Mouse (Mus musculus): ENCODE measurements at regions not wholly inside any gene's neighbourhood (a gene's known extent, or its start where the extent isn't known, plus 50 kb on each side); places are given as distances from the start of the nearest gene placed in this dataset.

DNA sequence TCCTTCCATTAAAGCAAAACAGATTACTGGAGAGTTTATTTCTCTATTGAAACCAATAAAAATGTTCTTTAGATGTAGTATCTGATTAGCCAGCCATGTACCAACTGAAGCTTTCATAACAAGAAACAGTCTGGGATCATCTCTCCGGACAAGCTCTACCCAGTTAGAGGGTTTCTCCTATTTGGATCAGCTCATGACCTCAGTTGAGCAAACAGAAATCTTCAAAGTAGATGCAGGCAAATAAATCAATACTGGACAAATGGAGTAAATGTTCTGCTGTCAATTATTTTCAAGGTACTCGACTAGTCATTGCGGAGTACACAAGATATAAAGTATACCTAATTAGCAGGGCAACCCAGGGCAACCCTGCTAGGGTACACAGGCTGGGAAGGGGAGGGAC is 67.4 kb downstream of the Avpr1a start:
- DNase-seq (ENCODE audit: low read depth, low spot score) = no peak

DNA sequence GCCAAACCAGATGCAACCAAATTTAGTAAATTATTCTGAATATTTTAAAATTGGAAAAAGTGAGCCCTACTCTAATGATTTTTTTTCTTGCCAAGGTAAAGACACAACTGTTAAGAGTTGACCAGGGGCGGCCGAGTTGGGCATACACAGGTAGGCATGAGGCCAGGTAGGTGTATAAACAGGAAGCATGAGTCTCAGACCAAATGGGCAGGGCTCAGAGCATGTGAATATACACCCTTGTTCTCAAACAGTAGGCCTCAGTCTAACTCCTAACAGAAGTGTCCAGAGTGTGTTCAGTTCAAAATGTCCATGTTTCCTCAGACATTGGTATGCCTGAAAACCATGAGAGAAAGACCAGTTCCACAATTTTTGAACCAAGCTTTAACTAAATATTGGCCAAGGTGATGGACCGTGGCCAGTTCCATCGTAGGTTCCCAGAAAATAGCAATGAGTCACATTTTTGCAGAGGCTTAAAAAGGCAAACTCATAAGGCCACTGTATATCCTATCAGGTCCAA is 71.0 kb downstream of the Avpr1a start:
- no peak for DNase-seq (ENCODE audit: low read depth, low spot score)

DNA sequence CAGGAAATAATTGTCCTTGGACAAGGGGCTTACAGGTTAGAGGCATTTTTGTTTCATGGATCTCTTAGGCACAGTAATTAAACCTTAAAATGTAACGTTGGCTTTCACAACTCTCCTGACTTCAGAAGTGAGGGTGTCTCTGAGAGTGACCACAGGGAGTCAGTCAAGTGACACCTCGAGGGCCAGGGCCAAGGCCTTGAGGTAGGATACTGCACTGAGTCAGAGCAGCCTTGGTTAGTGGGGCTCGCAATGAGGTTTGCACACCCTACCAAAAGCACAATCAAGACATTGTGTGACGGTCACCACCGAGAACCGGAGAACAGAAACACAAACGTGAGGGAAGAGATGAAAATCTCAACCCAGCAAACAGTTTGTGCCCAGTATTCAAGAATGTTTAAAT is 71.7 kb downstream of the Avpr1a start:
- DNase-seq (ENCODE audit: low read depth, low spot score) = no peak

DNA sequence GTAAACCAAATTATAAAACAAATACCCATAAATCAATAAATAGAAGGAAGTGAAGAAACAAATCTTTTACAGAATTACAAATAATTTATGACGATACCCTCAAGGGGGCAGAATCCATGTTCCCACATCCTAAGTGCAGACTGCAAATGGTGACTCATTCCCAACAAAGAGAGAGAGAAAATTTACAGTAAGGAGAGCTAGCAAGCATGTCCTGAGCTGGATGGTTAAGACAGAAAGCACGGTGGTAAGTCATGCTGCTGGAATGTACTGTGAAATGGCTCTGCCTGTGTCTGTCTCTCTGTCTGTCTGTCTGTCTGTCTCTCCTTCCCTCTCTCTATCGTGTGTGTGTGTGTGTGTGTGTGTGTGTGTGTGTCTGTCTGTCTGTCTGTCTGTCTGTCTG is 74.3 kb downstream of the Avpr1a start:
- no peak for DNase-seq (ENCODE audit: low read depth, low spot score)

DNA sequence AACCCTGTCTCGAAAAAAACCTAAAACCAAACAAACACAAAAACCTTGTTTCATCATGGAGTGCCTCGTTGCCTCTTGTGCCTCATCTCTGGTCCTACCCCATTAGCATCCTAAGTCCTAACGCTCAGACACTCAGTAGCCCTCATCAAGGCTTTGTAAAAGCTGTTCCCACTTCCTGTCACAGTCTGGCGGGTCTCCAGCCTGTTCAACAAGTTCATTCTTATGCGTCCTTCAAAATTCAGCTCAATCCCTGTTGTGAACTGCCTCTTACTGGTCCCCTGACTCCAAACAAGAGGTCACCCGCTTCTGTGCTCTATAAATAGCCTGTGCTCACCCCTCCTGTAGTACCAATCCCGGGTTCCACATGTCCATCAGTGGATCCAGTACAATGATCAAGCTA is 77.1 kb downstream of the Avpr1a start:
- no peak for DNase-seq (ENCODE audit: low read depth, low spot score)

DNA sequence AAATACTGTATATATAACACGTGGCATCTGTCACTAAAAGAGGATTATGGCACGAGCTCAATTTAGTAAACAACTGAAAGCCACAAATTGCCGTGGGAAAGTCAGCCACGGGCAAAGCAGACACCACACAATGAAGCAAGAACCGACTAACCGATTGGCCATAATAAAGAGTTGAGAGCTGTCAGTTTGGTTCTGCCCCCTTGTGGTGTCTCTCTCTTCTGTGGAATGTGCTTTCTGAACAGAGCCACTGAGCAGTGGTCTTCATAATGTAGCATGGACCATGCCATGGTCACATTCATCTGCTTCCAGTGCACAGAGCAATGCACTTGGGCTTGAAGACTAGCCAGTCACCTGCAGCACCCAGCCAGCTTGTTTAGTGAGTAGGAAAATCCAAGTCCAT is 77.5 kb downstream of the Avpr1a start:
- peak; percentile 13 for DNase-seq (ENCODE audit: low read depth, low spot score)

DNA sequence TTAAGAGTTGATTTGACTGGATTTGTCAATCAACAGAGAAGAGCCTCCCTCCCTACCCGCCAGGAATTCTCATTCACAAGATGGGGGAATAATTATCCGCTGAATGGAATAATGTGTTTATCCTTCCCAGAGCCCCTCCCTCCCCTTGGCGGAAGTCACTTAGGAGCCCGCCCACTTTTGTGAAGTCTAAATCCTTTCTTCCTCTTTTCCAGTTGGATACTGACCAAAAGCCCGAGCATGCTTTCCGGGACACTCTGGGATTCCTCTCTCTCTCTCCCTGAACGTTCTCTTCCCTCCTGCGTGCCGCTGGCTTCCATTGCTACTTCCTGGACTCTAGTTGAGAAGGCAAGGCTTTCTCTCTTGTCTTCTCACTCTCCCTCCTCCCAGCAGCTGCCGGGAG is 79.9 kb downstream of the Avpr1a start:
- no peak for DNase-seq (ENCODE audit: low read depth, low spot score)

DNA sequence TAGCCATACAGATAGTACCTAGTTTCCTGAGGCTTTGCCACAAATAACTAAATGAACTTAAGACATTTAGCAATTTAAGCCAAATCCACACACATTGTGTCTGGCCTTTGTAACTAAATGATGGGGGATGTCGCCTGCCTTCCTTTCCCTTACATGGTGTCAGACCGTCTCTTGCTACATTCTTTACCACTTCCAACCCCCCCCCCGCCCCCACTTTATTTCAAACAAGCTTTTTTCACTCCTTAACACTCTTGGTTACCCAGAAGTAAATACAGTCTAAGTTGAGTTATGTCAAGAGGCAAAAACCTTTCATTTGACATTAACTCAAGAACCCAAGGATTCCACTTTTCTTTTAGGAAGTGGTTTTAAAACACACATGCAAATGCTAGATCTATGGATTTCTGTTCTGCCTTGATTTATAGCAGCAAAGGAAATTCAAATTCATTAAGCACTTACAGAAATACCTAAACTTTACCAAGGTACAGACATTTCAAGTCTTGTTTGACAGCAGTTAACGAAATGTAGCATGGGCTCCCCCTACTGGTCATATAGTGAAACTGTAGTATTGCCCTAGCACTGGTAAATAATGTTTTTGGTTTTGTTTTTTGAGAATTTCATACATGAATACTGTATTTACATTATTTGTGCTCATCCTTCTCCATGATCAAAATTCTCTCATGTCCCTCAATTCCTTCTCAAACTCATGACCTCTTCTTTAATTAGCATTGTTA is 80.8 kb downstream of the Avpr1a start:
- peak; percentile 81 for DNase-seq (ENCODE audit: low read depth, low spot score)

DNA sequence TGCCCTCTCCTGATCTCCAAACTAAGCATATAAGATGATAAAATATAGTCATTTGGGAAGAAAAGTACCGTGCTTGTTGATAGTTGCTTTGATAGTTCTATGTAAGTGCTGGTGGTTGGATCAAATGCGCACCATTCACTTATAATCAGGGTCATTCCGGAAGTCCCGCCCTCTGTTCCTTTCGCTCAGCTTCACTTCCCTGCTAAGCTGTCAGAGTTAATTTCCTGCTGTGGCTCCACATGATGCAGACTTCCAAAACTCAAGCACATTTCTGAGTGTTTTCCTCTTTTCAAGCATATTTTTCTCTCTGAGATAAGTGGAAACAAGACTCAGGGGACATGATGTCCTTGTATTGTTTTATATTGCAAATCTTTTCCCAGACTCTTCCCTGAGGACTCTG is 86.4 kb downstream of the Avpr1a start:
- DNase-seq (ENCODE audit: low read depth, low spot score) = no peak

DNA sequence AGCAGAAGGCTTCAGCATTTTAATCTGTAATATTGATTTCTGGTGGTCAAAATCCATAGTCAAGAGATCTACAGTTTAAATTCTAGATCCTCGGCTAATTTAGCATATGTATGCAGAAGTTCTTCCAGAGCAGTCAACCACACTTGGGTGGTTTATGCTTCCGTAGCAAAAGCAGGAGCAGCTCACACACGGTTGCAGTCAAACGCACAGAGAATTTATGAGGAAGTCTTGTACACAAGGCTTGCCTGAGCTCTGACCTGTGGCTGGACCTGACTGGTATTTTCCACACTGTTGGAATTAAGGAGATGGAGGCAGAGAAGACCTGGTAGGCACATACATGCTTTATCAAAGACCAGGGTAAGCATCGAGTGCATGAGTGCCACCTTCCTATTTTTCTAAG is 86.8 kb downstream of the Avpr1a start:
- no peak for DNase-seq (ENCODE audit: low read depth, low spot score)

DNA sequence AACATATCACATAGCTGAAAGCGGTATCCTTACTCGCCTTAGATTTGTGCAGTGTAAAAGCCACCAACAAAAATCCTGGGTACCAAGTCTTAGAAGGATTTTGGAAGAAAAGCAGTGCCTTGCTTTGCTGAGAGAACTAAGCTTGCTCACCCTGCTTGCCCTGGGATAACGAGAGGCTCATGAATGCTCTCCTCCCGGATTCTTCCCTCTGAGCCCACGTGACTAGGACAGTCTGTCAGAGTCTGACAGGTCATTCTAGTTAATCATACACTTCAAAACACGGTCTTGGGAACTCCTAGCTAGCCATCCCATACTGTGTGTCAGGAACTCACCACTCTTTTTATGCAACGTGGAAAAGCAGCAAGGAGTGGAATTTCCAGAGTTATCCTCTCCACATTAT is 91.4 kb downstream of the Avpr1a start:
- no peak for DNase-seq (ENCODE audit: low read depth, low spot score)

DNA sequence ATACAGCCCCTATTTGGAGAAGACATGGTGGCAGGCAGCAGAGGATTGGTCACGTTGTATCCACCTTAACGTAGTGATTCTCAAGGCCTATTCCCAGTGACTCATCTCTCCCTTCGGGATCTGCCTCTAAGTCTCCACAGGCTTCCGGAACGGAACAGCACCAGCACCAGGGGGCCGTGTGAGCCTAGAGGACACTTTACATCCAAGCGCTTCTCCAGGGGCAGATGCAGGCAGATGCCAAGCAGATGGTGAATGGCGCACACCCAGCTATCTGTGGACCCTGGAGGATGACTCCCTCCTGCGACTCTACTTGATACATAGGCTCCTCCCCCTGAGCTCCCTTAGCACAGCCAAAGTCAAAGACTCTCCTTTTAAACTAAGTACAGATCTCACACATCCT is 94.3 kb downstream of the Avpr1a start:
- no peak for DNase-seq (ENCODE audit: low read depth, low spot score)

DNA sequence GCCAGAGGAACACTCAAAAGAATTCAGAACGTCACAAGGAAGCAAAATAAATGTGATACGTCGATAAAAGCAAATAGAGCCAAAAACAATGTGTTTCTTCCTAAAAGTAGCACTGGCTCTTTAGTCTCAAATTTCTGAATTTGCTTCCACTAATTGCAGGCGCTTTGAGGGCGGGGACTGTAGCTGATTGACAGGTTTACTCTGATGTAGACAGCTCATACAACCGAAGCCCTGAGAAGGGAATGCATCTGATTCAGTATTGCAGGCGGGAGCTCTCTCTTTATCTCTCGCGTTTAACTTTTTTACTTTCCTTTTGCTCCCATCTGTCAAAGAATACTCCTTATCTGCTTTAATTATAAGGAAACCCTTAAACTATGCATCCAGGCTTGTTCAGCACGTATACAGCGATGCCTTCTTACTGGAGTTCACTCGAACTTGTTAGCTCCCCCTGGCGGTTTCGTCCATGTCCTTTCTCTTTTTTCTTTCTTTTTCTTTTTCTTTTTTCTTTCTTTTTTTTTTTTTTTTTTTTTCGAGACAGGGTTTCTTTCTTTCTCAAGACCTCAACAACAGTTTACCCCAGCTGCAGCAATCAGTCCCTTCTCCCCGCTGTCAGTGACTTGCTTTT is 95.9 kb downstream of the Avpr1a start:
- DNase-seq (ENCODE audit: low read depth, low spot score) = peak; percentile 81

DNA sequence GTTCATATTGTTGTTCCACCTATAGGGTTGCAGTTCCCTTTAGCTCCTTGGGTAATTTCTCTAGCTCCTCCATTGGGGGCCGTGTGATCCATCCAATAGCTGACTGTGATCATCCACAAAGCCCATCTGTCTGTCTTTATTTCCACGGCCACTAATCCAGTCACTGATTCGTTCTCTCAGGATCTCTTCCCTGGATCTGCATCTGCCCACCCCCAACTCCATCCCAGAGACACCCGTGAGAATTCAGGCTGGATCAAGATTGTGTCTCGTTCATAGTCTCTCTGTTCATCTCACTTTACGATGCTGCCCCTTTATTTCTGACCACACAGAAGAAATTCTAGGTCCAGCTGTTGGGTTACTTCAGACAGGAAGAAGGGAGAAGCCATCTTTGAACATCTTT is 96.7 kb downstream of the Avpr1a start:
- DNase-seq (ENCODE audit: low read depth, low spot score) = no peak

DNA sequence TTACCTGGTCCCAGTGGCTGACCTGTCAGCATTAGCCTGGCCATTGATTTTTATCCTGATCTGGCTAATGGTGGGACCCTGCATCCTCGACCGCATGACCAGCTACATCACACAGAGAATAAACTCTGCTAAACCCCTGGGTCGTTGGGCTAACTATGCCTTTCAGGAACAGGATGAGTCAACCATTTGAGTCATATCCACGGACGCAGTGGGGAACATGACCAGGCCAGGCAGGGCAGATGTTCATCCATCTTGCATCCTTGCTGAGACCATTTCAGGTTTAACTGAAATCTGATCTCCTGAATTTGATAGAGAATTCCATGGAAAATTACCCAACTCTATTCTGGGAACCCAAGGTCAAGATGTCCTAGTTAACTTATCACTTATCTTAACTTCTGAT is 103.3 kb downstream of the Avpr1a start:
- no peak for DNase-seq (ENCODE audit: low read depth, low spot score)

DNA sequence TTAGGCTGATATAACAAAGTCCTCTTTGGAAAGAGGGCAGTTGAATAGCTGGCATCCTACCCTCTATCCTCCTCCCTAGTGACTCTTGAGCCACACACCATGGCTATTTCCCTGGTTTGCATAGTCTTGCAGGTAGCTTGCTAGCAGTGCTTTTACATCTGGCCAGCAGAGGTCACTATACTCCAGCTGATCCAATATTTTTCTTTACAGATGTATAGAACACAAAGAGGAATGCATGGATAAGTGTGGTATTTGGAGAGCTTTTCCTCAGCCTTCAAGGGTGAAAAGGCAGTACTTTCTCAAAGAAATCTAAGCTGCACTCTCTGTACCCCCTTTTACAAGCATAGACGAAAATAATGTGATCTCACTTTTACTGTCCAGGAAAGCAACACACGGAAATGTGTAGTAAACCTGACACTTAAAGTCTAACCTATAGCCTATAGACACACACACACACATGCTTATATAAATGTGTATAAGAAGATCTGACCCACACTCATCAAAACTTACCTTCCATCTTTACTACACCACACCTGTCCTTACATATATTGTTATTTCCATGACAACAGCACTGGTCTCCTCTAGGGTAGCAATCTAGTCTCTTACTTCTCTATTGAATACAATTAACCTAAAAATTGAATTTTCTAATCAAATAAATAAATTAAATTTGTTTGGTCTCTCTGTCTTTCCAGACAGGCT is 105.0 kb downstream of the Avpr1a start:
- peak; percentile 80 for DNase-seq (ENCODE audit: low read depth, low spot score)

DNA sequence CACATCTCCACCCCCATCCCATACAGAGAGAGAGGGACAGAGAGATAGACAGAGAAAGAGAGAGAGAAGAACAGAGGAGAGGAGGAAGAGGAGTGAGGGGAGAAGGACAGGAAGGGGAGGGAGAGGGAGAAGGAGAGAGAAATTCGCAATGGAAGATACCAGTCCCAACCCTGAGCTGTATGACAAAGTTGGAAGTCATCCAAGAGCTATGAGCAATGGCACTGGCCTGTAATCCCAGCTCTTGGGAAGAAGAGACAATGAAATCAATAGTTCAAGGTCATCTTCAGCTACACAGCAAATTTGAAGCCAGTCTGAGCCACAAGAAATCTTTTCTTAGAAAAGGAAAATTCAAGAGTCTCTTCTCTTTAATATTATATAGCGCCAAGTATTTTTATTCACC is 105.6 kb downstream of the Avpr1a start:
- no peak for DNase-seq (ENCODE audit: low read depth, low spot score)

DNA sequence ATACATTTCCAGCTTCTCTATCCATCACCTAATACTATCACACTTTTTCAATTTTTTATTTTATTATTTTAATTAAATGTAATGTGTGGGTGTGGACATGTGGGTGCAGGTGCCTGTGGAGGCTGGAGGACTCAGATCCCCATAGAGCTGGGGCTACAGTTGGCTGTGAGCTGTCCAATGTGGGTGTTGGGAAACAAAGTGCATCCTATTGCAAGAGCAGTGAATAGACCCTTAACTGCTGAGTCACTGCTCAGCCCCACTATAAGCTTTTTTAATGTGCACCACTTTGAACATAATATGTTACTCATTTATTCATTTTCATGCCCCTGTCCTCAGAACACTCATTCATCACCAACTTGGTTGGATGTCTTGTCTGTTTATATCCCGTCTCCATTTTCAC is 110.4 kb downstream of the Avpr1a start:
- DNase-seq (ENCODE audit: low read depth, low spot score) = no peak

DNA sequence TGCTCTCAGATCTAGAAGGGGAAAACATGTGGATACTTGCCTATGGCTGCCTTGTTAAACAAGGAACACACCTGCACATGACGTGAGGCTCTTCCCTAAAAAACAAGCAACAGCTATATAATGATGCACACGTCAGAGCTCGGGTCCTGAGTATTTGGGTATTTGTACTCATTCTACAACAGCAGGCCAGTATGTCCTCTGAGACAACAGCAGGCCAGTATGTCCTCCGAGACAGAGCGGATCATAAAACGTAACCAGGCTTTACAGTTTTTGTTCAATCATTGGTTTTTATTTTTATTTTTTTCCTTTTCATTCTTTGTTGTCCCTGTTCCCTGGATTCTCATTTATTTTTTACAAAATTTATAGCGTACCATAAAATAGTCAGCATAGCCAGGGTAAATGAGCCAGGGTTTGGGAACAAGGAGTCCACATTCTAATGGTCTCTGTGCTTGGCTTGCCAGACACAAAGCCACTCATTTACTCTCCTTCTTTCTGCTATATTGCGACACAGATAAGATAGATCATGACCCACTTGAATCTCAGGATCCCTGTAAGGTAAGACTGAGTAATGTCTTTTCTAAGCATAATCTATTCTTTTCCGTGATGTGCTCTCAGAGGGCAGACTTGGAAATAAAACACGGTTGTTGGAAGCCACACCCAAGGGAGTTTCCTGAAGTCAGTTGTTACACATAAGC is 111.8 kb downstream of the Avpr1a start:
- no peak for DNase-seq (ENCODE audit: low read depth, low spot score)

DNA sequence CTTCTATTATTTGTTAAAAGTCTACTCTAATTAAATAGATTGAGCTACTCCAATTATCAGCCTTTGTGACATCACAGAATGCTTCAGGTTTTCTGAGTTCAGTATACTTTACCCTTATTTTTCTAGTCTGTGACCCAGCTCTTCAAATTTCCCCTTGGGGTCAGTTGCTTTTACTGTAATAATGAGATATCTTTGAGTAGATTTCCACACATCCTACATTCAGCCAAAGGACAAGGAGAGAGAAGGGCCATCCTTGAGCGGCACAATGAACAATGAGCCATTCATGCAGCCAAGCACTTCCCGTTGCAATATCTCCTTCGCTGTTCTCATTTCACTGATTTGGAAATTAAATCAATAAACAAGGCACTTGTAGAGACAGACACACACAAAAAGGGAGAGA is 113.6 kb downstream of the Avpr1a start:
- no peak for DNase-seq (ENCODE audit: low read depth, low spot score)

DNA sequence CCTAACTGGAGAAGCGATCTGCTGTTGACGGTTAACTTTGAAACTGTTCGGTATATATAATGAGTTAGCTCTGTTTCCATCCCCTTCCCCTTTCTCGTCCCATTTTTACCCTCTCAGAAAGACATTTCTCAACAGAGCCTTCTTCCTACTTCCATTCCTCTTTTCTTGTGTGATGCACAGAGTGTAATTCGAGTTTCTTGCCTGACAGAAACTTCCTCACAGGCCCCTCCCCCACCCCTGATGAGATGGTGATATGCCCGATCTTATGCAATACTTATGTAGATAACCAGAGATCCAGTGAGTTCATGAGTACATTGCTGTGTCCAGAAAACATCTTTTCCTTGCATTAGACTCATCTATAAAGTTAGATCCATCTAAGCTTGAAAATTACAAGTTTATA is 114.2 kb downstream of the Avpr1a start:
- DNase-seq (ENCODE audit: low read depth, low spot score) = no peak

DNA sequence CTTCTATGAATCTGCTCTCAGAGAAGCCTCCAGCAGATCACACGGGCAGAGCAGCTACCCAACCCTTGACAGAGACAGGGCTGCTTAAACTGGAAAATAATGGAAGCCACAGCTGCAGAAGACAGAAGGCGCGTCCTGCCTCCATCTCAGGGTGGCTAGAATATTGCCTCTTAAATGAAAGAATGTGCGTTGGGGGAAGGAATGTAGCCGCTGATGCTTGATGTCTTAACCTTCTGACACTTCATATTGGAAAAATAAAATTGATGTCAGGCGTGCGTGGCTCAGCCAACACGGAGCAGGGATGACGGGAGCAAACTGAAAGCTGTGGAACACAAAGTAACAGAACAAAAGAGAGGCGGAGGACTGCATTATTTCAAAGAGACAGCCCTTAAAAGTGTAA is 114.6 kb upstream of the Ppm1h start:
- no peak for DNase-seq (ENCODE audit: low read depth, low spot score)
